Mouse (Mus musculus) lung, postnatal 36 days (tissue): ENCODE measurements at regions not wholly inside any gene's neighbourhood (a gene's known extent, or its start where the extent isn't known, plus 50 kb on each side); places are given as distances from the start of the nearest gene placed in this dataset.

ENCODE experiments used
- DNase-seq: peaks from one replicate; pipeline ENCODE4 v3.0.0; 2022; ENCODE audit warnings: mixed read lengths

GRCm38 (mm10) chr11:31282136-31282535, 87.7 kb downstream of the Stc2 start:
- no peak for DNase-seq

GRCm38 (mm10) chr11:31248467-31248866, 66.2 kb upstream of the Gm17332 start:
- DNase-seq = peak; percentile 93
